Mouse (Mus musculus): ENCODE measurements around the gene Mrc2.

Mrc2 gene

GRCm38 (mm10) chr11:105350643-105351042 is 58.2 kb downstream of the Mrc2 start:
- no peak for DNase-seq (ENCODE audit: low spot score)

- no peak for DNase-seq (ENCODE audit: low spot score)
Observed at GRCm38 (mm10) chr11:105352152-105352551, 59.7 kb downstream of the Mrc2 start.

DNA sequence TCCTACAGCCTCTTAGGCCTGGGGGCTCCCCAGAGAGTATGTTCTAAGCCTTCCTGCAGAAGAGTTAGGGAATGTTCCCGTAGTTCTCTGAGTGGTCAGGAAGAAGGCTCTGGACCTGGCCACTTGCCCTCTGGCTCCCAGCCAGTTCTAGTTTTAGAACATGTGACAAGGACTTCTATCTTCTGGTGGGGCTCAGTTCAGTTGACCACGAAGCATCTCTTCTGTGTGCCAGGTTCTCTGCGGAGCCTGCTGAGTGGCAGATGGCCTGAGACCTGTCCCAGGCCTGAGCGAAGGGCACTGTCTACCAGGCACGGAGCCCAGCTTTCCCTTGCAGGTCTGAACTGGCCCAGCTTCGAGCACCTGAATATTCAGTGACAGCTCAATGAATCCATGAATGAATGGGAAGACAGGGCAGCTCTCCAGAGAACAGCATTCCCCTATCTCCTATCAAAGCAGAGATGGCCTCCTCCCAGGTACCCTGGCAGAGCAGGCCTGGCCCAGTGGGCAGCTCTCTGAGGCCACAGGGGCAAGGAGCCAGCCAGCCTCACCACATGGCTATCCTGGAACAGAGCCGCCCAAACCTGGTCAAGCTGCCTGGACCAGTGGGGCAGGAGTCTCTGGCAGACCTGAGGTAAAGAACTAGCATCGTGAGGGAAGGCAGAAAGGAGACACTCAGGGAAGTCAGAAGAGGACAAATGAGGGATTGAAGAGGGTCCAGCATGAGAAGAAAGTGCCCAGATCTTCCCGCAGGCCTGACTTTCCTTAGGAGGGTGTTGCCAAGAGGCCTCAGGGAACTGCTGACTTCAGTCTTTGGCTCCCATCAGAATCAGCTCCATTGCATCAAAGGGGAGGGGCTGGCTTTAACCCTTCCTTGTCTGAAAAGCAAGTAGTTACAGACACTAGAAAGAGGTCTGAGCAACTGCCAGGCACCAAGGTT is 60.8 kb downstream of the Mrc2 start:
- no peak for DNase-seq (ENCODE audit: low spot score)

GRCm38 (mm10) chr11:105353891-105354280 is 61.4 kb downstream of the Mrc2 start:
- no peak for DNase-seq (ENCODE audit: low spot score)

- no peak for DNase-seq (ENCODE audit: low spot score)
Observed at GRCm38 (mm10) chr11:105356301-105356700, 63.9 kb downstream of the Mrc2 start.

DNA sequence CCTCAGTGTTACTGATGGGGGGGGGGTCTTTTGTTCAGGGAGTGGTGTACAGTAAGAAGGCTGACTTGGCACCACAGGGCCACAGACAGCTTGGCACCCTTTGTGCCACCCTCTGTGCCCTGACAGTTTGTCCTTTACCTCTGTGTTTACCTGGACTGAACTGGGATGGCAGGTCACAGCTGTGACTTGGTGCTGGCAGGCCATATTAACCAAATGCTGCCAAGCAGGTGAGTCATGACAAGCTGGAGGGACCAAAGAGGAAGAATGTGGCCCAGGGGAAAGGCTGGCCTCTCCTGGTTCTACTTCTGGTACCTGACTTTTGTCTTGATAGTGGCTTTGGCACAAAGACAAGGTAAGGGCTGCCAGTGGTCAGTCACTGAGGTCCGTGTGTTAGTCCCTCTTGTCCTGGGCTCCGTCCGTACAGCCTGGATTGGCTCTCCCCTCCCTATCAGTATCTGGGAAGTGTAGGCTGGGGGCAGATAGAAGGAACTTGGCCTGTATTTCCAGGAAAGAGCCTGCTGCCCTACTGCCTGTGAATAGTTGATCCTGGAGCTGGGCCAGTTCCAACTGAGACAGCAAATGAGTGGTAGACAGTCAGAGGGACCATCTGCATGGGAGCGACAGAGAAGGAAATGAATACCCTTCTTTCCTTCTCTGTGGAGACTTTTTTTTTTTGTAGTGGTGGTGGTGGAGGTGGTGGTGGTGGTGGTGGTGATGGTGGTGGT is 69.8 kb downstream of the Mrc2 start:
- DNase-seq (ENCODE audit: low spot score): no peak

- peak; percentile 65 for DNase-seq (ENCODE audit: low spot score)
Observed at GRCm38 (mm10) chr11:105362946-105363597, 70.6 kb downstream of the Mrc2 start.

GRCm38 (mm10) chr11:105363598-105364385 is 71.3 kb downstream of the Mrc2 start:
- DNase-seq (ENCODE audit: low spot score): no peak

DNA sequence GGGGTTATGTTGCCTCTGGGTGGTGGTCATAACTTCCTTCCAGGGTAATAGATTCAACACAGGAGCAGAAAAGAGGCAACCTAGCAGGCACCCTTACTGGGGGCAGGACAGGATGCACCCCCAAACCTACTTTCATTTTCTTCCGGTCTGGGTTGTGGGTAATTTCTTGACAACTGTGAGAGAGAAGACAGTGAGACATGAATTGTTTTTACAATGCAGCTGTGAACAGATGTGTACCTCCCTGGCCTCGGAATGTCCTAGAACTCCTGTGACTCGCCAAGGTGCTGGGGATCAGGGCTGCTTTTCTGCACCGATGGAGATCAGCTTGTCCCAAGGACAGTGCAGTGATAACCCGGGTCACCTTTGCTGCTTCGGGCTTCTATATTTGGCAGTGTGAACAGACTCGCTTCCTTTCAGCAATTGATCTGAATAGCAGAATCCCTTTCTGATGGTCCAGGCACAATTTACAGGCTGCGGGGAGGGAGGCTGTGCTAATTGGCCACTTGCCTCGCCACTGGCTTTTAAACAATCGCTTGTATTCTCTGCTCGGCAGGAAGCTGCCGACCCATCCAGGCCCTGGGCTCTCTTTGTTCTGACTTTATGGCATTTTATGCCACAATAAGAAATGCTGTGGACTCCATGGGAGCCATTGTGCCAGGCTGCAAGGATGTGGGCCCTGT is 72.1 kb downstream of the Mrc2 start:
- peak; percentile 27 for DNase-seq (ENCODE audit: low spot score)

GRCm38 (mm10) chr11:105365611-105366010 is 73.2 kb downstream of the Mrc2 start:
- no peak for DNase-seq (ENCODE audit: low spot score)

- no peak for DNase-seq (ENCODE audit: low spot score)
Observed at GRCm38 (mm10) chr11:105366051-105366450, 73.6 kb downstream of the Mrc2 start.

- DNase-seq (ENCODE audit: low spot score): no peak
Observed at GRCm38 (mm10) chr11:105367163-105367562, 74.7 kb downstream of the Mrc2 start.

GRCm38 (mm10) chr11:105368833-105369232 is 76.4 kb downstream of the Mrc2 start:
- DNase-seq (ENCODE audit: low spot score): no peak

DNA sequence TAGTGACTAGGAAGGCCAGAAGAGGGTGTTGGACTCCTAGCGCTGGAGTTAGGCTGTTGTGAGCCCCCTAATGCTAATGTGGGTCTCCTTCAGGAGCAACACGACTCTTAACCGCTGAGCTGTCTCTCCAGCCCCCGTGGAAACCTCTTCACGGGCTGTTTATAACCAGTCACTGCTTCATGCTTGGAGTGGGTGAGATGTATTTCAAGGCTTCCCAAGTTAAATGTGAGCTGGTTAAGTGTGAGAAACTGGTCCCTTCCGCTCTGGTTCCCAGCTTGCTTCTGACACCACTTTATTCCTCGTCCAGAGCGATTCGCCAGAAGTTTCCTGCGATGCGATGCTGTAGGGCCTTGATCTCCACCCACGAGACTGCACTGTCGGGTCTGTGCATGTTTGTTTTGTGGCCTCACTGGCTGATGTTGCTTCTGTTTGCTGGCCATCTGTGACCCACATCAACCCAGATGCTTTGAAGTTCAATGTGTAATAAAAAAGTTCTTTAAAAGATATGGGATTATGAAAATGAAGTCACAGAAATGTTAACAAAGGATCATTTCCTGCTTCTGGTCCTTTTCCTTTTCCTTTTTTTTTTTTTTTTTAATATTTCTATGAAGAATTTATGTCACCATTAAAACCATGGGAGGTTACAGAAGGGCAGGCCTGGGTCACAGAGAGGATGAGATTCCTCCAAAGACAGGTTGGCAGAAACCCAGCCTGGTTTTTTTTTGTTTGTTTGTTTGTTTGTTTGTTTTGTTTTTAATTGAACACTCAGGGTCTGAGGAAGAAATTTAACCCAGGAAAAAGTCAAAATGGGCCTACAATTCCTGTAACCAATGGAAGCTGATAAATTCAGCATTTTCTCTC is 77.3 kb downstream of the Mrc2 start:
- DNase-seq (ENCODE audit: low spot score): no peak

DNA sequence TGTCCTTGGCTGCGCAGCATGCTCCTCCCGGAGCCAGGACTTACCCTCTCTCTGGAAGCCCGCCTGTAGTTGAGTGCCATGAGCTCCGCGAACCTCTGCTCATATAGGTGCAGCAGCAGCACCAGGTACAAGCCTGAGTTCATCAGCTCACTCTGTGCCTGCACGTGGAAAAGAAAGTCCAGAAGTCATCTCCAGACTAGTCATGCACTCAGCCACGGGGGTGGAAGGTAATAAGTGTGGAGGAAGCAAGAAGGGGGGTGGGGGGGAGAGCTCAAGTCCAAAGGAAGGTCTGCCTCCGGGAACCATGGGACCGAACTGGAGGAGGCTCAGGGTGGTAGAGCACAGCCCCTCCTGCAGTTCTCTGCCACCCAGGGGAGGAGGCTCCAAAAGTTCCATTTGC is 79.4 kb downstream of the Mrc2 start:
- no peak for DNase-seq (ENCODE audit: low spot score)

- no peak for DNase-seq (ENCODE audit: low spot score)
Observed at GRCm38 (mm10) chr11:105373881-105374280, 81.4 kb downstream of the Mrc2 start.

GRCm38 (mm10) chr11:105374526-105375175 is 82.2 kb downstream of the Mrc2 start:
- no peak for DNase-seq (ENCODE audit: low spot score)

- DNase-seq (ENCODE audit: low spot score): no peak
Observed at GRCm38 (mm10) chr11:105375821-105376235, 83.4 kb downstream of the Mrc2 start.

GRCm38 (mm10) chr11:105385266-105385665 is 92.8 kb downstream of the Mrc2 start:
- DNase-seq (ENCODE audit: low spot score): no peak

GRCm38 (mm10) chr11:105388636-105389035 is 96.2 kb downstream of the Mrc2 start:
- DNase-seq (ENCODE audit: low spot score): peak; percentile 11
